ENCODE assay signal across 12 mouse cellular contexts in the genomic region with DNA sequence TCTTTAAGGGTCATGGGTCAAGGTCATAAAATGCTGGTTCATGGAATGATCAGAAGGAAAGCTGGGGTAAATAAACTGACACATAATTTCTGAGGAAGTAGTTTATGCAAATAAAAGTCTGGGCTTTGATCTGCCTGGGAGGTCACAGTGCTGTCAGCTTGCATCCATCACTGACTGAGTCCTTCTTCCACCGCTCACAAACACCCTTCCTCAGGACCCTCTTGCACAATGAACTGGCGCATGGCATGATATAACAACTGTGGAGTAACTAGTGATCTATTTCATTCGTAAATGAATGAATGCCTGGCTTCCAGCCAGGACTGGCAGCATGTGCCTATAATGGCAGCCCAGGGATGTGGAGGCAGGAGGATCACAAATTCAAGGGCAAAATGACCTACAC. TPM values are rescaled to one million over a fixed set of nuclear protein-coding genes. Genes with fewer than 3 reads are reported as not detected.
DNase-seq lines count a peak whose midpoint lies in the region; ATAC-seq and TF ChIP-seq lines count a peak whose summit lies in the region.
"Had no signal": no experiment of that assay in that cellular context is flagged by ENCODE, and none has a peak within 500 bp of the region (broad histone marks: within the 10 kb centered on the region; RNA-seq: fewer than 3 reads in every experiment).

No protein-coding gene starts in this region.

- H3K79me2 ChIP-seq in heart, adult 2 months (replicated peaks; ENCODE audit: control insufficient read depth, insufficient read depth, low read length), result no peaks in the 10 kb centered on the region

- H3K27ac ChIP-seq in kidney, embryonic 15.5 days, result no peak overlapping the region
- H3K27ac ChIP-seq in forebrain, embryonic 15.5 days (replicated peaks), result no peak overlapping the region
- H3K27ac ChIP-seq in midbrain, embryonic 11.5 days (ENCODE audit: low read depth, low read length), result no peak overlapping the region
- H3K27ac ChIP-seq in heart, adult 2 months, result no peak overlapping the region
- H3K27ac ChIP-seq: embryonic facial prominence, embryonic 15.5 days; heart, embryonic 10.5 days had no signal

- H3K36me3 ChIP-seq in kidney, embryonic 15.5 days, result no peaks in the 10 kb centered on the region
- H3K36me3 ChIP-seq in forebrain, embryonic 15.5 days, result no peaks in the 10 kb centered on the region
- no peaks in the 10 kb centered on the region for H3K36me3 ChIP-seq in midbrain, embryonic 11.5 days (ENCODE audit: control insufficient read depth, insufficient read depth, low read length)
- H3K36me3 ChIP-seq in heart, adult 2 months (ENCODE audit: control insufficient read depth, insufficient read depth, low read length), result no peaks in the 10 kb centered on the region
- H3K36me3 ChIP-seq: embryonic facial prominence, embryonic 15.5 days; heart, embryonic 10.5 days had no signal

- no peak for TF ChIP-seq CTCF in heart, adult 2 months (IDR thresholded peaks at IDR 0.05)

- TF ChIP-seq EP300 in heart, adult 2 months (IDR thresholded peaks at IDR 0.05; ENCODE audit: insufficient read depth, low read depth, low read length), result no peak

- H3K27me3 ChIP-seq in kidney, embryonic 15.5 days, result no peaks in the 10 kb centered on the region
- H3K27me3 ChIP-seq in forebrain, embryonic 15.5 days, result no peaks in the 10 kb centered on the region
- no peaks in the 10 kb centered on the region for H3K27me3 ChIP-seq in midbrain, embryonic 11.5 days (ENCODE audit: control insufficient read depth, insufficient read depth, low read length)
- no peaks in the 10 kb centered on the region for H3K27me3 ChIP-seq in heart, adult 2 months (ENCODE audit: control insufficient read depth, insufficient read depth, low read length)
- H3K27me3 ChIP-seq: embryonic facial prominence, embryonic 15.5 days had no signal

- H3K4me1 ChIP-seq in kidney, embryonic 15.5 days, result 0 out of 2 replicates have a peak, but pooled peaks cover 4% of the 10 kb centered on the region
- peaks cover 5% of the 10 kb centered on the region; the same call in 1 of the 2 replicates for H3K4me1 ChIP-seq in forebrain, embryonic 15.5 days
- H3K4me1 ChIP-seq in midbrain, embryonic 11.5 days (ENCODE audit: control insufficient read depth, insufficient read depth, low read length), result no peaks in the 10 kb centered on the region
- no peaks in the 10 kb centered on the region for H3K4me1 ChIP-seq in heart, adult 2 months (ENCODE audit: control insufficient read depth, insufficient read depth, low read length)
- H3K4me1 ChIP-seq: heart, embryonic 10.5 days had no signal

- H3K4me2 ChIP-seq in kidney, embryonic 15.5 days, result no peak overlapping the region
- H3K4me2 ChIP-seq in forebrain, embryonic 15.5 days (replicated peaks), result no peak overlapping the region
- H3K4me2 ChIP-seq in midbrain, embryonic 11.5 days, result no peak overlapping the region
- H3K4me2 ChIP-seq: embryonic facial prominence, embryonic 15.5 days had no signal

- no peaks in the 10 kb centered on the region for H3K9me3 ChIP-seq in kidney, embryonic 15.5 days (replicated peaks)
- no peaks in the 10 kb centered on the region for H3K9me3 ChIP-seq in forebrain, embryonic 15.5 days
- no peaks in the 10 kb centered on the region for H3K9me3 ChIP-seq in midbrain, embryonic 11.5 days (ENCODE audit: control insufficient read depth, low read length)
- H3K9me3 ChIP-seq: embryonic facial prominence, embryonic 15.5 days; heart, embryonic 10.5 days had no signal

- no peak overlapping the region for H3K4me3 ChIP-seq in kidney, embryonic 15.5 days (replicated peaks)
- H3K4me3 ChIP-seq in forebrain, embryonic 15.5 days, result no peak overlapping the region
- no peak overlapping the region for H3K4me3 ChIP-seq in midbrain, embryonic 11.5 days (ENCODE audit: low read depth, low read length)
- no peak overlapping the region for H3K4me3 ChIP-seq in heart, adult 2 months
- H3K4me3 ChIP-seq: embryonic facial prominence, embryonic 15.5 days; heart, embryonic 10.5 days had no signal

- H3K9ac ChIP-seq in kidney, embryonic 15.5 days, result no peak overlapping the region
- no peak overlapping the region for H3K9ac ChIP-seq in forebrain, embryonic 15.5 days (replicated peaks)
- H3K9ac ChIP-seq in midbrain, embryonic 11.5 days (ENCODE audit: low read length), result no peak overlapping the region
- H3K9ac ChIP-seq in heart, adult 2 months (ENCODE audit: low read depth, low read length), result no peak overlapping the region
- H3K9ac ChIP-seq: embryonic facial prominence, embryonic 15.5 days had no signal

- 15% methylated on average over 3 of the region's 3 CpGs for WGBS in kidney, embryonic 15.5 days
- WGBS in forebrain, embryonic 15.5 days, result 8% methylated on average over 3 of the region's 3 CpGs
- 36% methylated on average over 3 of the region's 3 CpGs for WGBS in midbrain, embryonic 11.5 days
- WGBS in heart, adult 2 months, result 63% methylated on average over 3 of the region's 3 CpGs

- DNase-seq in kidney, adult 11 months, result no peak
- DNase-seq in embryo, embryonic 10.5 days (ENCODE audit: low spot score), result peak; percentile 67
- DNase-seq in midbrain, embryonic 11.5 days (ENCODE audit: low spot score, missing footprints), result peak; percentile 84
- DNase-seq in ovary, postnatal 14 days (ENCODE audit: low spot score), result no peak
- DNase-seq in frontal cortex, postnatal 36 days (ENCODE audit: low spot score in 2 of 2), result no peak
- DNase-seq in heart, adult 2 months, result no peak

- ATAC-seq in kidney, embryonic 15.5 days (replicated peaks; ENCODE audit: low FRiP score), result 0 out of 2 replicates have a peak, but pooled peaks have one; percentile 62
- peak; percentile 48 for ATAC-seq in forebrain, embryonic 15.5 days (replicated peaks)
- ATAC-seq in midbrain, embryonic 11.5 days (ENCODE audit: low FRiP score), result peak; percentile 65; the same call in 1 of the 2 replicates

- intact Hi-C loops in heart, adult 2 months (cut with DNase I), result no loop called here

- TF ChIP-seq POLR2A in heart, adult 2 months (IDR thresholded peaks at IDR 0.05; ENCODE audit: insufficient read depth, low read depth, low read length), result no peak

RNA-seq across cellular contexts. Expression of a gene that starts 34.1 kb away (rescaled TPM):
- 0.23 TPM in 1 of 2 replicates, not detected in the other for polyA plus RNA-seq in kidney, embryonic 15.5 days (2015; fragmentation: Nextera tagmentation; extraction: Ambion mirVana)
- not detected in 2 replicates for polyA plus RNA-seq in forebrain, embryonic 15.5 days (2015; fragmentation: Nextera tagmentation; extraction: Ambion mirVana)
- polyA plus RNA-seq in midbrain, embryonic 11.5 days (2014; fragmentation: Nextera tagmentation; extraction: Ambion mirVana), result not detected in 2 replicates
- total RNA-seq in heart, adult 2 months (2021), result not detected
- not detected in 2 replicates for polyA plus RNA-seq in heart, adult 2 months (2012; rRNA removed)
- polyA plus RNA-seq: embryonic facial prominence, embryonic 15.5 days; heart, embryonic 10.5 days; limb, embryonic 14.5 days had no signal

RNA-seq across cellular contexts. Expression of a gene that starts 39.6 kb away (rescaled TPM):
- polyA plus RNA-seq in kidney, embryonic 15.5 days (2015; fragmentation: Nextera tagmentation; extraction: Ambion mirVana), result 0.33 and 0.43 TPM in 2 replicates
- polyA plus RNA-seq in forebrain, embryonic 15.5 days (2015; fragmentation: Nextera tagmentation; extraction: Ambion mirVana), result 0.13 and 0.17 TPM in 2 replicates
- 0.33 and 0.41 TPM in 2 replicates for polyA plus RNA-seq in midbrain, embryonic 11.5 days (2014; fragmentation: Nextera tagmentation; extraction: Ambion mirVana)
- 1 to 10 TPM; 1.4 to 2.0 TPM for total RNA-seq in heart, adult 2 months (2021)
- polyA plus RNA-seq in heart, adult 2 months (2012; rRNA removed), result 0.18 and 0.44 TPM in 2 replicates
- polyA plus RNA-seq: large intestine, adult 2 months had no signal

Comparison
In these comparisons a context has a peak if more than half of its experiments do, and no peak if none do; other contexts are left out.
1. DNase-seq: peak in embryo, embryonic 10.5 days (single experiment) and midbrain, embryonic 11.5 days (single experiment); none in kidney, adult 11 months (single experiment), ovary, postnatal 14 days (single experiment), frontal cortex, postnatal 36 days (0 of 2) and heart, adult 2 months (0 of 2).
2. Peak in every context shown above with its lines, with median percentiles within 50 percentile points of each other: ATAC-seq.